Mouse (Mus musculus) mesoderm, embryonic 11.5 days (tissue): ENCODE measurements around the gene Ube2l6.
"Not testable (repeated sequence)": the region's sequence is repeated elsewhere in the genome, so short reads cannot be mapped to it uniquely, and the experiment has no call there.

Source experiments
- DNase-seq: peaks from one replicate; pipeline ENCODE4 v3.0.0-alpha.2; 2012; ENCODE audit warnings: low read depth, low spot score

Ube2l6 gene

GRCm38 (mm10) chr2:84793154-84793553, 5.5 kb upstream of the Ube2l6 start:
- DNase-seq: no peak

DNA sequence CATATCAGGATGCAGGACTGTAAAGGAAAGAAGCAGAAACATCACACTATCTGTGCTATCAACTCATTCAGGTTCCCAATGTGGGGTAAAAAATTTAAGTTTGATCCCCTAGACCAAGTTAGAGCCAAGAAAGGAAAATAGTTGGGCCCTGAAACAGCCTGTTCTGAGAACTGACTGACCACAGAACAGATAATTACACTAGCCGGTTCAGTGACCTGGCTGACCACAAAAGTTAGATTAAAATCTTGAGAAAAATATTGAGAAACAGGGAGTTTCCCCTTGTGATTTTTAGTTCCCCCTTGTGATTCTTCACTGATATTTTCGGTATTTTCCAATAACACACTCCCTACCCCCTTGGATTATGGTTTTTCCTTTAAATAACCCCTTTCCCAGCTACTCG, 4.8 kb upstream of the Ube2l6 start:
- no peak for DNase-seq

GRCm38 (mm10) chr2:84797833-84798492, 665 bp upstream of the Ube2l6 start:
- peak; percentile 90 for DNase-seq

DNA sequence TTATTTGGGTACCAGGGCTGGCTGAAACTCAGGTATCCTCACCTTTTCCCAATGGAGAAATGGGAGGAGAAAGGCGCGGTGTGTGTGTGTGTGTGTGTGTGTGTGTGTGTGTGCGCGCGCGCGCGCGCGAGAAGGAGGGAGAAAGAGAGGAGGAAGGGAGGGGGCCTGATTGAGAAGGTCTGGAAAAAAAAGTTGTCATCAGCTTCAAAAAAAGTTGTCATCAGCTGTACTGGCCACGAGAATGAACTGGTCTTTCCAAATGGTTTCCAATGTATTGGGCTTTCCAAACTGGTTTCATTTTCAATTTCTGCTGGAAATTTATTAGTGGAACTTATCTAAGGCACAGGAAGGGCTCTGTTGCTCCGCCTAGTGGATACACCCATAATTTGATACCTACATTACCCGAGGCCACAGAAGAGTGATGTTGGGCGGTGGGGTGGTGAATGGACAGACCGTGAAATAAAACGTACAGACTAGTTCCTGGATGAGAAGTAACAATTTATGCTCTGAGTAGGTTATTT, 473 bp downstream of the Ube2l6 start:
- DNase-seq: peak; percentile 74

GRCm38 (mm10) chr2:84800304-84800703, 1.7 kb downstream of the Ube2l6 start:
- DNase-seq: no peak

DNA sequence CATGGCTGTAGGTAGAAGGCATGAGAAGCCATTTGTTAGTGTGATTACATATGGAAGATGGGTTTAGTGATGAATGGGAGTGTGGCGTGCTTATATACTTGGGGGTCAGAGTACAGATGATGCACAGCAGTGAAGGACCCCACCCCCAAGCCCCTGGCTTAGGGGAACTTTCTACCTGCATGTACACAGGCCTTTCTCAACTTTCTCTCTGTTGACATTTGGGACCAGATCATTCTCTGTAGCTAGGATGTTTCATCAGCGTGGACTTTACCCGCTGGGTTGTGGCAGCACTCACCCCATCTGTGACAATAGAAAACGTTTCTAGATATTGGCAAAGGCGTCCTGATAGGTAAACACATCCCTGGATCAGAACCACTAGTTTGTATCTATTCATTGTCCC, 2.6 kb downstream of the Ube2l6 start:
- not testable (repeated sequence) for DNase-seq

DNA sequence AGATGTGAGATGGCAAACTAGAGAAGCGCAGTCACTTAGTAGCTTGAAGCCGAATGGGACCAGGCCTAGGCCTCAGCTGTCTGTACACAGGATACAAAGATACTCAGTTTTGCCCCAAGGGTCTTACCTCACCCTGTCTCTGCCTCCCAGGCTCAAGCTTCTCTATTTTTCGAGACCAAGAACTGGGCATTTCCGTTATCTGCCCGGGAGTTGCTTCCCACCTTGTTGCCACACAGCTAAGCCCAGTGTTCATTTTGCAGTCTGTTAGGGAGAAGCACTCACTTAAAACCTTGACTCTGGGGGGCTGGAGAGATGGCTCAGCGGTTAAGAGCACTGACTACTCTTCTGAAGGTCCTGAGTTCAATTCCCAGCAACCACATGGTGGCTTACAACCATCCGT, 5.3 kb downstream of the Ube2l6 start:
- DNase-seq: no peak

GRCm38 (mm10) chr2:84806546-84806945, 7.9 kb downstream of the Ube2l6 start:
- DNase-seq: no peak

DNA sequence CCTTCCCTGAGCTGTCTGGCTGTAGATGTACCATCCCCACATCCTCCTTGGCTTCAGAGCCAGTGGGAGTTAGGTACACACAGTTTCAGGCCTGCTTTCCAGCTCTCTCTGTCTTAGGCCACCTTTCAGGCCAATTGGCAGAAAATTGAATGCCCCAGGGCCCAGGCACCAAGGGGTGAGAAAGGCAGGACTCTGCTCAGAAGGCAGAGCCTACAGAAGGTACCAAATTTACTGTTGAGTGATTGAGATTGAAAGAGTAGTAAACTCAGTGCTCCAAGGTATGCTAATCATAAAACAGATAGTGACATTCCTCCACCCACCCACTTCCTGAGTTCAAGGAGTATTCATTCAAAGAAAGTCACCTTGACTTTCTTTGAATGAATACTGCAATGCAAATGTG, 10.7 kb downstream of the Ube2l6 start:
- no peak for DNase-seq

DNA sequence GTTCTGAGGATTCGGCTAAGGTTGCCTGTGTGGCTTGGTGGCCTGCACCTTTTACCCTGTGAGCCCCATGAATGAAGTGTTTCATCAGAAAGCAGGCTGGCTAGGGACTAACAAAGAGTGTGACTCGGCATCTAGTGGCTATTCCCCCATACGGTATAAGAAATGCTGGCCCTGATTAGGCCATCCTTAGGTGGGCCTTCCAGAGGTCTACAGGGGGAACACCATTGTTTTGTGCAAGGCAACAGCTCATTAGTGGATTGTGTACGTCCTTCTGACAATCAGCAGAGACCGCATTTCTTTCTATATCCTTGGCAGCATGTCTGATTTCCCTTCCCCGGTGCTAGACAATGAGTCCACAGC, 11.9 kb downstream of the Ube2l6 start:
- no peak for DNase-seq

GRCm38 (mm10) chr2:84810886-84811577, 12.4 kb downstream of the Ube2l6 start:
- peak; percentile 68 for DNase-seq

- DNase-seq: no peak
These were observed 13.3 kb downstream of the Ube2l6 start for GRCm38 (mm10) chr2:84811880-84812279.

GRCm38 (mm10) chr2:84812676-84813075, 14.0 kb downstream of the Ube2l6 start:
- DNase-seq: no peak

- DNase-seq: no peak
These were observed 21.2 kb downstream of the Ube2l6 start for GRCm38 (mm10) chr2:84819861-84820260.

- no peak for DNase-seq
These were observed 23.9 kb downstream of the Ube2l6 start, which contains the start of gene Smtnl1 for GRCm38 (mm10) chr2:84822552-84822951. Gene Smtnl1, minus strand, starts transcription at chr2:84822652.

GRCm38 (mm10) chr2:84823237-84823636, 24.6 kb downstream of the Ube2l6 start:
- no peak for DNase-seq

DNA sequence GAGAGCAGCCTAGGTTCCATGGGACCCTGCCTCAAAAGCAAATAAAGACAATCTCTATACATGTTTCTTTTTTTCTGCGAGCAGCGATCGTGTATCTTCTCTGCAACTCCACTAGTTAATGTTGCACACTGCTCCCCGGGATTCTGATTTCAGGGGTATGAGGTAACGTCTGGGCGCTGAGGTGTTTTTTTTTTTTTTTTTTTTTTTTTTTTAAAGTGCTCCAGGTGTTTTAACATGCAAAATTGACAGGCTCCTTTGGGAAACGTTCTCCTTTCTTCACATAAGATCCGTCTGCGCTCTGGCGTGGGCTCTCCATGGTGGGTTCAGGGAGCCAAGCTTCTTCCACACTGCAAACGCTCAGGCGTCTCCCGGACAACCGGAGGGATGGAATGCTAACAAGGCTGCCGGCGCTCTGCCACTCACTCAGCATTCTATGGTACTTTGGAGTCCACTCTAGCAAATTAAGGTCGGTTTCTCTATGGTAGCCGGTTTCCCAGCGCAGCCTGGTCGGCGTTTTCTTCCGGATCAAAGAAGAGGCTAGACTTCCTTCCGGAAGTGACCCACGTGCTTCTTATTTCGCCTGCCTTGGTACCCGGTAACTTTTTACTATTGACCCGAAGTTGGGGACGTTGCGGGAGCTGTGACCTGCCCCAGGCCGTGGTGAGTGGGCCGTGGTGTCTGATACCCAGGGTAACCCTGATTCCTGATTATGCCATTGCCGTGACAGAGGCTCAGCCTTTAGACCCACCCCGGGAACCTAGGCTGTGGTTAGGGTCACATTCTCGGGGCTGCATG, 28.1 kb downstream of the Ube2l6 start, which contains the start of gene Timm10:
Timm10 (plus strand) TSS at position 510 of the 795 bp plus-strand sequence.
- peak; percentile 94 for DNase-seq

- no peak for DNase-seq
These were observed 28.8 kb downstream of the Ube2l6 start for GRCm38 (mm10) chr2:84827283-84827920.

DNA sequence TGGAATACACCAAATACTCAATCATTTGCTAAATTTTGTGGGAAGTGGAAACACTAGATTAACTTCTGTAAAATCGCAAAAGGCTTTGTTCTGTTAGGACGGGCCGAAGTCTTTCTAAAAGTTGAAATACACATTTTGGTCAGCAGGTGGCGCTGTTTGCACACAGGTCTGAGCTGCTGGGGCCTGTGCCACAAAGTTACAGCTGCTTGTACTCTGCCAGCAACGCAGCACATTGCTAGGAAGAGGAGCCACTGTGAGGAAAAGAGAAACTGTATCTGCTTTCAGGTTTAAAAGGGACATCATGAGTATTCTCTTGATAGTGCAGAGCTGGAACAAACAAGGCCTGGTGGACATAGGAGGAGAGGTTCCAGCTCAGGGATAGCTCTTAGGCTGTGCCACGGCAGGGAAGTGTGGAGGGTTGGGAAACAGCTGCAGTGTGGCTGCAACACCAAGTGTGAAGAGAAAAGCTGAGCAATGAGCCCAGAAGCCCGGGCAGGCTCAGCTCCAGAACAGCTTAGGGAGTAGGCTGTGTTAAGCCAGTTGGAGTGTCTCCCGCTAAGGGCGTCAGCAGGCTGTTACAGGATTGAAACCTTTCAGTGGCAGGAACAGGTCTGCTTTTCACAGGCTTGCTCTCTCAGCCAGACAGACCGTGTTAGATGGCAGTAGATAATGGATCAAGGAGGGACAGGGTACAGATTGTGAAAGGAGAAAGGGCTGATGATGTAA, 33.2 kb downstream of the Ube2l6 start:
- DNase-seq: peak; percentile 90

GRCm38 (mm10) chr2:84837107-84837506, 38.5 kb downstream of the Ube2l6 start:
- no peak for DNase-seq
